ENCODE assay signal across 8 mouse cellular contexts in genomic region chr2:163401221-163401620, GRCm38 (mm10). TPM values are rescaled to one million over a fixed set of nuclear protein-coding genes. Genes with fewer than 3 reads are reported as not detected.
DNase-seq lines count a peak whose midpoint lies in the region; ATAC-seq and TF ChIP-seq lines count a peak whose summit lies in the region.

No protein-coding gene starts in this region.

- DNase-seq in hindbrain, embryonic 10.5 days (ENCODE audit: low spot score) = peak; percentile 76
- DNase-seq in adrenal gland, postnatal 10 days = peak; percentile 85
- DNase-seq in embryo, embryonic 11.5 days (ENCODE audit: low read depth, low spot score) = peak; percentile 86
- DNase-seq in heart, postnatal 25 days (ENCODE audit: low spot score) = peak; percentile 42
- peak; percentile 78 to 81 for DNase-seq in left cerebral cortex, adult 2 months (ENCODE audit: extremely low spot score in 1 of 2, low spot score in 2 of 2)
- DNase-seq in spleen, postnatal 10 days (ENCODE audit: low spot score in 2 of 2) = peak; percentile 69 to 77

- no peak overlapping the region for H3K4me3 ChIP-seq in hindbrain, embryonic 10.5 days
- no peak overlapping the region for H3K4me3 ChIP-seq in hindbrain, embryonic 16.5 days (ENCODE audit: low read length)
- H3K4me3 ChIP-seq in left cerebral cortex, adult 2 months = no peak overlapping the region
- H3K4me3 ChIP-seq in midbrain, embryonic 13.5 days (replicated peaks) = no peak overlapping the region

- intact Hi-C loops in heart, postnatal 25 days (cut with DNase I) = loop anchor here (1.0 to 5.0 kb wide), 4 partner anchors 61 to 479 kb away; no protein-coding TSS in a partner anchor
- intact Hi-C loops in left cerebral cortex, adult 2 months (cut with DNase I) = loop anchor here (1.0 to 5.0 kb wide), 5 partner anchors 18 to 478 kb away; no protein-coding TSS in a partner anchor

- ATAC-seq in hindbrain, embryonic 16.5 days = no peak
- 0 out of 2 replicates have a peak, but pooled peaks have one; percentile 17 for ATAC-seq in midbrain, embryonic 13.5 days

- H3K9me3 ChIP-seq in hindbrain, embryonic 10.5 days = no peaks in the 10 kb centered on the region
- H3K9me3 ChIP-seq in hindbrain, embryonic 16.5 days (ENCODE audit: control insufficient read depth, low read length) = no peaks in the 10 kb centered on the region
- H3K9me3 ChIP-seq in midbrain, embryonic 13.5 days = no peaks in the 10 kb centered on the region

- no peak overlapping the region for H3K4me2 ChIP-seq in hindbrain, embryonic 16.5 days (ENCODE audit: low read length)
- H3K4me2 ChIP-seq in midbrain, embryonic 13.5 days (replicated peaks) = no peak overlapping the region

- H3K9ac ChIP-seq in hindbrain, embryonic 16.5 days (ENCODE audit: low read depth, low read length) = no peak overlapping the region
- no peak overlapping the region for H3K9ac ChIP-seq in midbrain, embryonic 13.5 days (replicated peaks)

- peaks cover 13% of the 10 kb centered on the region for H3K4me1 ChIP-seq in hindbrain, embryonic 10.5 days (replicated peaks)
- no peaks in the 10 kb centered on the region for H3K4me1 ChIP-seq in hindbrain, embryonic 16.5 days (ENCODE audit: control insufficient read depth, insufficient read depth, low read depth, low read length)
- peaks cover 7% of the 10 kb centered on the region; the same call in 1 of the 2 replicates for H3K4me1 ChIP-seq in midbrain, embryonic 13.5 days (replicated peaks)

- WGBS in hindbrain, embryonic 10.5 days = 13% methylated on average over 8 of the region's 8 CpGs
- WGBS in hindbrain, embryonic 16.5 days = 11% methylated on average over 8 of the region's 8 CpGs
- 14% methylated on average over 8 of the region's 8 CpGs for WGBS in midbrain, embryonic 13.5 days

- H3K27me3 ChIP-seq in hindbrain, embryonic 10.5 days (ENCODE audit: insufficient read depth, poor library complexity, severe bottlenecking) = no peaks in the 10 kb centered on the region
- H3K27me3 ChIP-seq in hindbrain, embryonic 16.5 days (replicated peaks; ENCODE audit: control insufficient read depth, insufficient read depth, low read length) = no peaks in the 10 kb centered on the region
- 0 out of 2 replicates have a peak, but pooled peaks cover 3% of the 10 kb centered on the region for H3K27me3 ChIP-seq in midbrain, embryonic 13.5 days

- no peak overlapping the region for H3K27ac ChIP-seq in hindbrain, embryonic 10.5 days
- no peak overlapping the region for H3K27ac ChIP-seq in hindbrain, embryonic 16.5 days (ENCODE audit: low read depth, low read length)
- no peak overlapping the region for H3K27ac ChIP-seq in left cerebral cortex, adult 2 months
- no peak overlapping the region for H3K27ac ChIP-seq in midbrain, embryonic 13.5 days

- peak; percentile 100 for TF ChIP-seq CTCF in left cerebral cortex, adult 2 months (IDR thresholded peaks at IDR 0.05)

- peaks cover 14% of the 10 kb centered on the region for H3K36me3 ChIP-seq in hindbrain, embryonic 10.5 days
- H3K36me3 ChIP-seq in hindbrain, embryonic 16.5 days (ENCODE audit: control insufficient read depth, insufficient read depth, low read length) = peaks cover 8% of the 10 kb centered on the region
- peaks cover 18% of the 10 kb centered on the region for H3K36me3 ChIP-seq in midbrain, embryonic 13.5 days

RNA-seq across cellular contexts. Expression of gene Jph2, which starts 3.4 kb away (rescaled TPM):
- polyA plus RNA-seq in hindbrain, embryonic 10.5 days (2016; fragmentation: Nextera tagmentation; extraction: Ambion mirVana) = 0.75 and 0.81 TPM in 2 replicates
- polyA plus RNA-seq in hindbrain, embryonic 16.5 days (2015; fragmentation: Nextera tagmentation; extraction: Ambion mirVana) = 1.0 TPM in 2 replicates
- total RNA-seq in adrenal gland, postnatal 10 days (2021) = 10 to 100 TPM; 11.5 to 23.5 TPM
- 100 to 1,000 TPM; 374 to 418 TPM for total RNA-seq in heart, postnatal 25 days (2021)
- under 1 TPM; 0.63 to 0.81 TPM for total RNA-seq in left cerebral cortex, adult 2 months (2021)
- 0.13 and 0.31 TPM in 2 replicates for polyA plus RNA-seq in midbrain, embryonic 13.5 days (2015; fragmentation: Nextera tagmentation; extraction: Ambion mirVana)

RNA-seq across cellular contexts. Expression of gene Oser1, which starts 23.3 kb away (rescaled TPM):
- polyA plus RNA-seq in hindbrain, embryonic 10.5 days (2016; fragmentation: Nextera tagmentation; extraction: Ambion mirVana) = 89.2 and 93.3 TPM in 2 replicates
- 70.6 and 72.2 TPM in 2 replicates for polyA plus RNA-seq in hindbrain, embryonic 16.5 days (2015; fragmentation: Nextera tagmentation; extraction: Ambion mirVana)
- total RNA-seq in adrenal gland, postnatal 10 days (2021) = 10 to 100 TPM; 34.6 to 34.8 TPM
- 10 to 100 TPM; 21.0 to 21.6 TPM for total RNA-seq in heart, postnatal 25 days (2021)
- total RNA-seq in left cerebral cortex, adult 2 months (2021) = 10 to 100 TPM; 20.7 to 23.8 TPM
- 77.3 and 79.4 TPM in 2 replicates for polyA plus RNA-seq in midbrain, embryonic 13.5 days (2015; fragmentation: Nextera tagmentation; extraction: Ambion mirVana)

RNA-seq across cellular contexts. Expression of gene Gdap1l1, which starts 37.1 kb away (rescaled TPM):
- polyA plus RNA-seq in hindbrain, embryonic 10.5 days (2016; fragmentation: Nextera tagmentation; extraction: Ambion mirVana) = 19.0 and 54.8 TPM in 2 replicates
- 139 and 147 TPM in 2 replicates for polyA plus RNA-seq in hindbrain, embryonic 16.5 days (2015; fragmentation: Nextera tagmentation; extraction: Ambion mirVana)
- 1 to 10 TPM; 3.4 to 4.3 TPM for total RNA-seq in adrenal gland, postnatal 10 days (2021)
- total RNA-seq in heart, postnatal 25 days (2021) = not detected
- total RNA-seq in left cerebral cortex, adult 2 months (2021) = 10 to 100 TPM; 67.7 to 70.7 TPM
- polyA plus RNA-seq in midbrain, embryonic 13.5 days (2015; fragmentation: Nextera tagmentation; extraction: Ambion mirVana) = 114 and 121 TPM in 2 replicates

Comparison
In these comparisons a context has a peak if more than half of its experiments do, and no peak if none do; other contexts are left out.
1. RNA of gene Jph2, which starts 3.4 kb away (total RNA-seq): 374 to 418 TPM in heart, postnatal 25 days; 11.5 to 23.5 TPM in adrenal gland, postnatal 10 days and 0.63 to 0.81 TPM in left cerebral cortex, adult 2 months; every median in the first group is over 10 times any median in the second.
2. RNA of gene Gdap1l1, which starts 37.1 kb away (total RNA-seq): 67.7 to 70.7 TPM in left cerebral cortex, adult 2 months; 3.4 to 4.3 TPM in adrenal gland, postnatal 10 days and not detected in heart, postnatal 25 days; every median in the first group is over 10 times any median in the second.
3. Peak in every context shown above with its lines, with median percentiles within 50 percentile points of each other: DNase-seq.